Mouse (Mus musculus) cerebellum, adult 11 months (tissue): ENCODE data around the gene Il10rb.
A peak's percentile ranks its signal among the peaks of the same experiment; 100 is the strongest.

Experiments
- DNase-seq: peaks from one replicate; pipeline ENCODE4 v3.0.0; 2022

Il10rb gene

GRCm38 (mm10) chr16:91405640-91406584 lies at the start of gene Il10rb:
TSS of gene Il10rb (plus strand) at chr16:91406164.
- DNase-seq = peak; percentile 18

- DNase-seq = no peak
Measured at GRCm38 (mm10) chr16:91356760-91357525, 49.0 kb upstream of the Il10rb start.

GRCm38 (mm10) chr16:91357526-91357900 lies 48.5 kb upstream of the Il10rb start:
- no peak for DNase-seq

GRCm38 (mm10) chr16:91358555-91358954 lies 47.4 kb upstream of the Il10rb start:
- DNase-seq = peak; percentile 35

DNA sequence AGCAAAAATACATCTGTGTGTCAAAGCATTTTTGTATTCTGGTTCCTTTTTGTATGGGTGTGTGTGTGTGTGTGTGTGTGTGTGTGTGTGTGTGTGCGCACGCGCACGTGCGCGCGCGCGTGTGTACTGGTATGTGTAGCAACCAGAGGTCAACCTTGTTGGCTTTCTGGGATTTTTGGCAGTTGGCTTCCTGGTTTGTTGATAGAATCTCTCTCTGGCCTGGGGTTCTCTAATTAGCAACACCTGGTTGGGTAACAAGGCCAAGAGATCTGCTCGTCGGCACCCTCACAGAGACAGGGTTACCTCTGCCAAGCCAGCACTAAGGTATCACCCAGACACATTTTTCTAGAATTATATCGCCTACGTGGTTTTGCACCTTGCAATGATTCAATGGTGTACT lies 46.4 kb upstream of the Il10rb start:
- DNase-seq = no peak

DNA sequence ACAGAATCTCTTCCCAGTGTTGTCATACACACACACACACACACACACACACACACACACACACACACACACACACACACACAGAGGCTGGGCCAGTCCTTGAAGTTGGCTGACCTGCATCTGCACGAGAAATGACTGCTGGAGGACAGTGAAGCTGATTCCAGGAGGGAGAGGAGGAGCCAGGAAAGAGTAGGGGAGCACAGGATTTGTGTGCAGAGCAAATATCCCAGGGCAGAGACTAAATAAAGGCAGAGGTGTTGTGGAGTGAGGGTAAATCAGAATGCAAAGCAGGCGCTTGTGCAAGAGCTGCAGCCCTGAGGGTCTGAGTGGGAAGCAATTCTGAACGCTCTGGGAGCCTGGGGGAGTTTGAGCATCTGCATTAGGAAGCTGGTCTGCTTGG lies 45.8 kb upstream of the Il10rb start:
- no peak for DNase-seq

GRCm38 (mm10) chr16:91362006-91362405 lies 44.0 kb upstream of the Il10rb start:
- no peak for DNase-seq

DNA sequence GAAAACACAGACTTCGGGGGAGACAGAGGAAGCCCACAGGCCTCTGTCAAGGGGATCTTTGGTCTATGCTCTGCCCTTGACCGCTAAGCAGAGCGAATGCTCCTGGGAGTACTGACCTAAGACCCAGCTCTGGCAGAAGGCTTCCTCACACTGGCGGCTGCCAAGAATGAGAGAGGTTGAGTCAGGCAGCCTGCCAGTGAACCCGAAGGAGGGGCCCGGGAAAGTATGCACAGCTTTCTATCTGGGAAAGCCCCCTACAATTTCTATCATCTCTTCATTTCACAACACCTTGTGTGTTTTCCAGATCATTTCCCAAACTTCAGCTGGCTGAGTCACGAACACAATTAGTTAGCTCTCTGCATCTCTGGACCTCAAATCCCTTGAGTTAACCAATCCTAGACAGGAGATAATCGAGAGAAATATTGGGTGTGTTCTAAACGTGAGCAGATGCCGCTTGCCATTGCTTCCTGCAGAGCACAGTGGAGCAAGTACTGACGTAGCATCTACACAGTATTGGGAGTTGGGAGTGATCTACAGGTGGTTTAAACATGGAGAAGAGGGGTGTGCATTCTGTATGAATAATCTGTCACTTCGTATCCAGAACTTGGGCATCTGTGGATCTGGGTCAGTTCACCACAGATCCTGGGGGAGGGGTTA lies 43.2 kb upstream of the Il10rb start:
- no peak for DNase-seq

DNA sequence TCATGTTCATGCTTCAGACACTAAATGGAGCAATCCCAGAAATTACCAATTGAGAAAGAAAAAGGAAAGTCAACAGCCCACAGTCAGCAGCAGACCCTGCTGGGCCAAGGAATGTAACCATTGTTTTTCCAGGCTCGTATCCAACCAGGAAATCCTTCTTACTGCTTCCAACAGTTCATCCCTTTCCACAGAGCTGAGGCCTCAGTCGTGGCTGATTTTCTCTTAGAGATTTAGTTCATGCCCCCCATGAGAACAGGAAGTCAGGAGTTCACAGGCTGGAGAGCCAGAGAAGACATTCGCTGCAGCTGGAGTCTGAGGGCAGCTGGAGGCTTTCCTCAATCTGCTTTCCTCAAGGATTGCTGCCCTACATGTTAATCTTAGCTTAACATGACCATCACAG lies 42.5 kb upstream of the Il10rb start:
- no peak for DNase-seq

- DNase-seq = no peak
Measured at GRCm38 (mm10) chr16:91366567-91366966, 39.4 kb upstream of the Il10rb start.

- no peak for DNase-seq
Measured at GRCm38 (mm10) chr16:91367066-91367465, 38.9 kb upstream of the Il10rb start.

- DNase-seq = peak; percentile 65
Measured at GRCm38 (mm10) chr16:91372577-91373472, 33.1 kb upstream of the Il10rb start, which contains the start of gene Ifnar2. TSS of gene Ifnar2 (plus strand) at chr16:91372783.

DNA sequence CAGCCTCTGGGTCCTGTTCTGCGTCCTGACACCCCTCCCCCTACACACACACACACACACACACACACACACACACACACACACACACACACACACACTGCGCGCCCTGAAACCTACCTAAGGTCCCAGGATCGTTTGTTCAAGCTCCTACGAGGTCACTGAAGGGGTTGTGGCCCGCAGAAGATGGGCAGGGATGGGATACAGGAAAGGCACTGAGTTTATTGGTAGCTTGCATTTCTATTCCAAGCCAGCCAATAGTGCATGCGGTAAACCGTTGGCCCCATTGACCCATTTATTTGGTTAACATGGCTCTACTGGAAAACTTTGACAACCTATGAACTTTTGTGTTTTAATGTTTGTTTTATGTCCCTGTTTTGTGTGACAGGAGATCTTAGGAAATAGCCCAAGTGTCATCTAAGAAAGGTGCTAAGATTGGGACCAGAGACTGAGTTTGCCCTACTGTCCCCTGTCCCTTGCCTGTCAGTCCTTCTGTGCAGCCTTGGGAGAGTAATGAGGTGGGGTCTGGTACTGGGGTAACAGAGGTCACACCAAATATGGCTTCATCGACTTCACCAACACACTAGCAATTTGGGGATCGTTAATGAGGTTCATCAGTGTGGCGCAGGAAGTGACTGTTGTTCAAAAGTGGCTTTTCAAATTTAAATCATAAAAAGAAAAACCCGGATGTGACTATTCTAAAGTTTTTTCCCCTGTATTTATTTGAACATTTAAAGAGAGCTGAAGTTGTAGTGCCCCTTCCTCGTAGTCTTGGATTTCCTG lies 32.3 kb upstream of the Il10rb start:
- no peak for DNase-seq

- DNase-seq = no peak
Measured at GRCm38 (mm10) chr16:91374253-91374634, 31.7 kb upstream of the Il10rb start.

GRCm38 (mm10) chr16:91376701-91377100 lies 29.3 kb upstream of the Il10rb start:
- DNase-seq = no peak

DNA sequence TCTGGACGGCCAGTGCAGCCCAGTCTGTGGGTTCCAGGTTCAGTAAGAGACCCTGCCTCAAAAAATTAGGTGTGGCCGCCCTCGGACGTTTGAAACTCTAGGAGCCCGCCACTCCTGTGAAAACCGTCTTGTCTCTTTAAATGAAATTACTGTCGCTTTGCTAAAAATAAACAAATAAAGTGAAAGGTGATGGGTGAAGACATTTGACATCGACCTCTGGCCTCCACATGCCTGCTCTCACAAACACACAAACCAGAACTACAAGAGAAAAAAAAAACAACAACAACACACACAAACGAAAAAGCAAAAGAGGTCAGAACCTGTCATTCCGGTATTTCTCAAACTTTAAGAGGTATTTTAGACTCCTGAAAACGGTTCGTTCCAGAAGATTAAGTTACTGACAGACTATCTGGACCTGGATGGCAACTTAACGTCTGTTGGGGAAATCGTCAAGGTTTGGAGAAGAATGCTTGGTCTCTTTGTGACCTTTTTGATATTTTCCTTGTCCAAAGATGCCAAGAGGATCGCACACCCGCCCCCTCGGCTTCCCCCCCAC lies 27.5 kb upstream of the Il10rb start:
- no peak for DNase-seq

DNA sequence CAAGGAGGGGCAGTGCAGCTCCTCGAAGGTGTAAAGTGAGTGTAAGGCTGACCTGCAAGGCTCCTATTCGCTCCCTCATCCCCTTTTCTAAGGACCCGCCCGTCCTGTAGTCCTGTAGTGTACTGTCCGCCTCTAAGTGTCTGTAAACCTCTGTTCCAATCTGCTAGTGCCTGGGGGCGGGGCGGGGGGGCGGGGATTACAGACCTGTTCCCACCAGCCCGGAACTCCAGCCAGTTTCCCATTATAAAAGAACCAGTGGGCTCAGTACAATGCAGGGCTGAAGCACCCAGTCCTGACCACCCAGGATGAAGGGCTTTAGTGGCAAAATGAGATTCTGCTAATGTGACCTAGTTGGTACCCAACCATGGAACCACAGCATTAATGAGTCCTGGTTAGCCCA lies 27.0 kb upstream of the Il10rb start:
- no peak for DNase-seq

DNA sequence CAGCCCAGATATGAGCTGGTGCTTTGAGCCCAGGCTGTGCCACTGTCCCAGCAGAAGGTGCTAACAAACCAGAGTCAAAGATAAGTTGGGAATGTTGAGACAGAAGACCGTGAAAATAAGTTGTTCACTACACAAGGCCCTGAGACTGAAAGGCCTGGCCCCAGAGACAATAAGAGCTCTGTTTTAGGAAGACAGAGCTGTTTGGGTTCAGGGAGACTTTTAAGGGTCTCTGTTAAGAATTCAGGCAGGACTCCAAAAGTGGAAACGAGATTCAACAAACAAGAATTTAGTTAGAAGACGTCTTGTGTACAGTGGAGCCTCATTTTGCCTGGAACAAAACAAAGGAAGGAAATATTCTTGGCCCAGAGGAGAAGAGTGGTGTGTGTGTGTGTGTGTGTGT lies 26.6 kb upstream of the Il10rb start:
- no peak for DNase-seq

- no peak for DNase-seq
Measured at GRCm38 (mm10) chr16:91380151-91380550, 25.8 kb upstream of the Il10rb start.

- no peak for DNase-seq
Measured at GRCm38 (mm10) chr16:91381606-91382005, 24.4 kb upstream of the Il10rb start.

- no peak for DNase-seq
Measured at GRCm38 (mm10) chr16:91382261-91382790, 23.6 kb upstream of the Il10rb start.
